Comparison of ENCODE assay signal across 28 mouse cellular contexts in genomic region chr5:49188236-49188635, GRCm38 (mm10).
DNase-seq lines count a peak whose midpoint lies in the region; ATAC-seq and TF ChIP-seq lines count a peak whose summit lies in the region.
"Had no signal": no experiment of that assay in that cellular context is flagged by ENCODE, and none has a peak within 500 bp of the region (broad histone marks: within the 10 kb centered on the region; RNA-seq: fewer than 3 reads in every experiment).

No protein-coding gene starts in this region.

- WGBS in hindbrain, postnatal 0 days: 57% methylated on average over 1 of the region's 1 CpGs
- 84% methylated on average over 1 of the region's 1 CpGs for WGBS in hindbrain, embryonic 11.5 days
- WGBS in forebrain, embryonic 11.5 days: 84% methylated on average over 1 of the region's 1 CpGs

- H3K27ac ChIP-seq in hindbrain, postnatal 0 days: no peak overlapping the region
- H3K27ac ChIP-seq in hindbrain, embryonic 11.5 days (ENCODE audit: low read depth, low read length): no peak overlapping the region
- H3K27ac ChIP-seq in forebrain, embryonic 11.5 days (ENCODE audit: low read depth, low read length): no peak overlapping the region
- H3K27ac ChIP-seq: embryonic facial prominence, embryonic 13.5 days; forebrain, embryonic 10.5 days; heart, embryonic 13.5 days; hindbrain, embryonic 10.5 days; kidney, embryonic 15.5 days; left cerebral cortex, adult 2 months; limb, embryonic 15.5 days; liver, embryonic 13.5 days; neural tube, embryonic 15.5 days had no signal

- H3K4me3 ChIP-seq in hindbrain, postnatal 0 days (ENCODE audit: low read length): no peak overlapping the region
- no peak overlapping the region for H3K4me3 ChIP-seq in hindbrain, embryonic 11.5 days (ENCODE audit: low read depth, low read length)
- H3K4me3 ChIP-seq in forebrain, embryonic 11.5 days (ENCODE audit: low read depth, low read length): no peak overlapping the region
- H3K4me3 ChIP-seq: embryonic facial prominence, embryonic 13.5 days; forebrain, embryonic 10.5 days; heart, embryonic 13.5 days; hindbrain, embryonic 10.5 days; kidney, embryonic 15.5 days; left cerebral cortex, adult 2 months; limb, embryonic 15.5 days; liver, embryonic 13.5 days; neural tube, embryonic 15.5 days had no signal

- H3K36me3 ChIP-seq in hindbrain, postnatal 0 days (ENCODE audit: insufficient read depth, low read length): no peaks in the 10 kb centered on the region
- no peaks in the 10 kb centered on the region for H3K36me3 ChIP-seq in hindbrain, embryonic 11.5 days (ENCODE audit: control insufficient read depth, insufficient read depth, low read length)
- no peaks in the 10 kb centered on the region for H3K36me3 ChIP-seq in forebrain, embryonic 11.5 days (ENCODE audit: control insufficient read depth, insufficient read depth, low read length)
- H3K36me3 ChIP-seq: embryonic facial prominence, embryonic 13.5 days; forebrain, embryonic 10.5 days; heart, embryonic 13.5 days; hindbrain, embryonic 10.5 days; kidney, embryonic 15.5 days; limb, embryonic 15.5 days; liver, embryonic 13.5 days; neural tube, embryonic 15.5 days had no signal

- no peaks in the 10 kb centered on the region for H3K27me3 ChIP-seq in hindbrain, postnatal 0 days (ENCODE audit: insufficient read depth, low read length)
- no peaks in the 10 kb centered on the region for H3K27me3 ChIP-seq in hindbrain, embryonic 11.5 days (ENCODE audit: control insufficient read depth, insufficient read depth, low read length)
- no peaks in the 10 kb centered on the region for H3K27me3 ChIP-seq in forebrain, embryonic 11.5 days (ENCODE audit: control insufficient read depth, insufficient read depth, low read length)
- H3K27me3 ChIP-seq: embryonic facial prominence, embryonic 13.5 days; heart, embryonic 13.5 days; kidney, embryonic 15.5 days; limb, embryonic 15.5 days; liver, embryonic 13.5 days; neural tube, embryonic 15.5 days had no signal

- peak; percentile 10 for DNase-seq in hindbrain, postnatal 0 days (ENCODE audit: low spot score)
- no peak for DNase-seq in hindbrain, embryonic 11.5 days (ENCODE audit: low spot score)
- peak; percentile 35 for DNase-seq in cerebellum, adult 11 months
- peak; percentile 43 for DNase-seq in cerebellum, adult 8-10 months
- DNase-seq in cerebellum, postnatal 25 days: peak; percentile 65 to 81
- no peak for DNase-seq in forebrain, embryonic 11.5 days (ENCODE audit: low spot score)
- DNase-seq: adrenal gland, postnatal 36 days; heart, postnatal 10 days; kidney, adult 18-20 months; kidney, postnatal 25 days; liver, embryonic 13.5 days; lung, adult 18-20 months; lung, postnatal 10 days; midbrain, embryonic 14.5 days; retina, postnatal 1 day; right cerebral cortex, postnatal 14 days; thymus, postnatal 14 days had no signal

- no peak overlapping the region for H3K4me2 ChIP-seq in hindbrain, postnatal 0 days (ENCODE audit: low read depth, low read length)
- no peak overlapping the region for H3K4me2 ChIP-seq in hindbrain, embryonic 11.5 days (replicated peaks; ENCODE audit: low read depth, low read length)
- H3K4me2 ChIP-seq in forebrain, embryonic 11.5 days (ENCODE audit: low read depth, low read length, severe bottlenecking): no peak overlapping the region
- H3K4me2 ChIP-seq: embryonic facial prominence, embryonic 13.5 days; heart, embryonic 13.5 days; kidney, embryonic 15.5 days; limb, embryonic 15.5 days; liver, embryonic 13.5 days; neural tube, embryonic 15.5 days had no signal

- no peak overlapping the region for H3K9ac ChIP-seq in hindbrain, postnatal 0 days (replicated peaks; ENCODE audit: low read length)
- no peak overlapping the region for H3K9ac ChIP-seq in hindbrain, embryonic 11.5 days (ENCODE audit: low read depth, low read length)
- H3K9ac ChIP-seq in forebrain, embryonic 11.5 days (ENCODE audit: low read length): no peak overlapping the region
- H3K9ac ChIP-seq: embryonic facial prominence, embryonic 13.5 days; heart, embryonic 13.5 days; kidney, embryonic 15.5 days; limb, embryonic 15.5 days; liver, embryonic 13.5 days; neural tube, embryonic 15.5 days had no signal

- H3K4me1 ChIP-seq in hindbrain, postnatal 0 days (ENCODE audit: insufficient read depth, low read length): no peaks in the 10 kb centered on the region
- H3K4me1 ChIP-seq in hindbrain, embryonic 11.5 days (replicated peaks; ENCODE audit: control insufficient read depth, insufficient read depth, low read length): no peaks in the 10 kb centered on the region
- H3K4me1 ChIP-seq in forebrain, embryonic 11.5 days (replicated peaks; ENCODE audit: control insufficient read depth, insufficient read depth, low read length): no peaks in the 10 kb centered on the region
- H3K4me1 ChIP-seq: embryonic facial prominence, embryonic 13.5 days; forebrain, embryonic 10.5 days; heart, embryonic 13.5 days; hindbrain, embryonic 10.5 days; kidney, embryonic 15.5 days; limb, embryonic 15.5 days; liver, embryonic 13.5 days; neural tube, embryonic 15.5 days had no signal

- ATAC-seq in hindbrain, postnatal 0 days: no peak
- ATAC-seq in hindbrain, embryonic 11.5 days (ENCODE audit: low FRiP score): no peak
- no peak for ATAC-seq in forebrain, embryonic 11.5 days (replicated peaks; ENCODE audit: low FRiP score)
- no peak for ATAC-seq in frontal cortex, adult (ENCODE audit: low TSS enrichment)
- ATAC-seq: CD4-positive, CD25-positive, alpha-beta regulatory T cell, adult 4 months; forebrain, embryonic 16.5 days had no signal

- no peak for TF ChIP-seq CTCF in hindbrain, postnatal 0 days (IDR thresholded peaks at IDR 0.05; ENCODE audit: low read depth)

- no peaks in the 10 kb centered on the region for H3K9me3 ChIP-seq in hindbrain, postnatal 0 days (ENCODE audit: low read length)
- H3K9me3 ChIP-seq in hindbrain, embryonic 11.5 days (ENCODE audit: control insufficient read depth, low read length): no peaks in the 10 kb centered on the region
- no peaks in the 10 kb centered on the region for H3K9me3 ChIP-seq in forebrain, embryonic 11.5 days (ENCODE audit: control insufficient read depth, low read length)
- H3K9me3 ChIP-seq: embryonic facial prominence, embryonic 13.5 days; forebrain, embryonic 10.5 days; hindbrain, embryonic 10.5 days; kidney, embryonic 15.5 days; limb, embryonic 15.5 days; liver, embryonic 13.5 days; neural tube, embryonic 15.5 days had no signal

Comparison
In these comparisons a context has a peak if more than half of its experiments do, and no peak if none do; other contexts are left out.
1. DNase-seq: peak in hindbrain, postnatal 0 days (single experiment), cerebellum, adult 11 months (single experiment), cerebellum, adult 8-10 months (single experiment) and cerebellum, postnatal 25 days (2 of 2); none in hindbrain, embryonic 11.5 days (single experiment) and forebrain, embryonic 11.5 days (single experiment).